Mouse (Mus musculus) neutrophil, adult 59 days (primary cell): ENCODE data around the gene C4bp. TPM values are rescaled to one million over a fixed set of nuclear protein-coding genes. Genes with fewer than 3 reads are reported as not detected.

Source experiments
- total RNA-seq, 2 experiments: library from RNA; stranded (reverse); gene quantifications; 1 replicate in 1 of 2; 2 replicates in 1 of 2; pipeline ENCODE4 v1.2.4; 2023

The C4bp gene
- not detected for total RNA-seq

GRCm38 (mm10) chr1:130661454-130661853, at the start of gene C4bp:
Gene C4bp (minus strand): TSS chr1:130661632.

GRCm38 (mm10) chr1:130629521-130629920, 31.9 kb downstream of the C4bp start, which contains the start of gene Zp3r:
Gene Zp3r (minus strand): TSS chr1:130629621.

Other genes starting within 250 kb of the C4bp start
- gene Cd55b, start 238.6 kb downstream of the C4bp start, total RNA-seq: under 1 TPM in 1 of 2 experiments, not detected in 1; 0.44 TPM
- gene Cd55, start 198.9 kb downstream of the C4bp start, total RNA-seq: 10 to 100 TPM; 48.4 to 65.5 TPM
- gene Zp3r, start 32.0 kb downstream of the C4bp start, total RNA-seq: not detected
- not detected for gene Gm29427, start 54.2 kb upstream of the C4bp start, total RNA-seq
- gene Yod1, start 55.7 kb upstream of the C4bp start, total RNA-seq: 1 to 10 TPM; 9.0 to 9.2 TPM
- gene Pfkfb2, start 67.6 kb upstream of the C4bp start, total RNA-seq: 10 to 100 TPM; 19.6 to 20.5 TPM
- gene AA986860, start 70.3 kb upstream of the C4bp start, total RNA-seq: under 1 TPM; 0.33 to 0.42 TPM
- not detected for gene Fcamr, start 139.3 kb upstream of the C4bp start, total RNA-seq
- gene Pigr, start 165.1 kb upstream of the C4bp start, total RNA-seq: not detected
- 1 to 10 TPM; 3.4 to 5.2 TPM for gene Fcmr, start 204.0 kb upstream of the C4bp start, total RNA-seq
- gene Il24, start 225.8 kb upstream of the C4bp start, total RNA-seq: not detected
- gene Il20, start 249.8 kb upstream of the C4bp start, total RNA-seq: not detected